Mouse (Mus musculus) ES-Bruce4 (cell line): ENCODE measurements at regions not wholly inside any gene's neighbourhood (a gene's known extent, or its start where the extent isn't known, plus 50 kb on each side); places are given as distances from the start of the nearest gene placed in this dataset.

Source experiments
- CTCF ChIP-seq: IDR thresholded peaks from one replicate; pipeline ENCODE4 v1.8.1; 2011; ENCODE audit warnings: low read depth, low read length
- EP300 ChIP-seq: IDR thresholded peaks from 2 replicates; pipeline ENCODE4 v1.6.1; 2011; ENCODE audit warnings: low read depth, low read length; ENCODE audit not compliant: insufficient read depth
- POLR2A ChIP-seq: IDR thresholded peaks from one replicate; pipeline ENCODE4 v1.8.1; 2011; ENCODE audit warnings: low read length; ENCODE audit not compliant: insufficient read depth

- TF ChIP-seq CTCF (no peak), POLR2A (no peak), EP300 (no peak)
Measured at GRCm38 (mm10) chr8:56232552-56232951, 61.8 kb upstream of the Hpgd start.
